Mouse (Mus musculus) myocyte (in vitro differentiated cells): ENCODE measurements at regions not wholly inside any gene's neighbourhood (a gene's known extent, or its start where the extent isn't known, plus 50 kb on each side); places are given as distances from the start of the nearest gene placed in this dataset.

Experiments used
- E2F4 ChIP-seq: IDR thresholded peaks from one replicate; pipeline ENCODE4 v1.6.1; 2011; ENCODE audit warnings: mild to moderate bottlenecking, control low read depth, moderate library complexity; ENCODE audit not compliant: insufficient read depth
- MAX ChIP-seq: IDR thresholded peaks from one replicate; pipeline ENCODE4 v1.6.1; 2011; ENCODE audit warnings: low read depth, mild to moderate bottlenecking, control low read depth
- MYOD1 ChIP-seq, 3 experiments: IDR thresholded peaks; one replicate each; pipeline ENCODE4 v1.6.1; 2011; ENCODE audit warnings: control low read depth in 2 of 3, low read depth in 2 of 3, mild to moderate bottlenecking in 2 of 3, moderate library complexity in 1 of 3; ENCODE audit not compliant: insufficient read length in 2 of 3, control insufficient read depth in 1 of 3
- MYOG ChIP-seq, 3 experiments: IDR thresholded peaks; one replicate each; pipeline ENCODE4 v1.6.1; 2011; ENCODE audit warnings: control low read depth in 2 of 3, low read depth in 2 of 3, mild to moderate bottlenecking in 2 of 3; ENCODE audit not compliant: insufficient read length in 2 of 3, control insufficient read depth in 1 of 3, insufficient read depth in 1 of 3
- POLR2A ChIP-seq: IDR thresholded peaks from one replicate; pipeline ENCODE4 v1.6.1; 2011; ENCODE audit warnings: low read depth, mild to moderate bottlenecking, control low read depth, moderate library complexity; ENCODE audit not compliant: insufficient read length
- POLR2AphosphoS2 ChIP-seq: IDR thresholded peaks from one replicate; pipeline ENCODE4 v1.6.1; 2011; ENCODE audit warnings: low read depth, control low read depth; ENCODE audit not compliant: insufficient read length
- TCF12 ChIP-seq: IDR thresholded peaks from one replicate; pipeline ENCODE4 v1.6.1; 2011; ENCODE audit warnings: mild to moderate bottlenecking, control low read depth; ENCODE audit not compliant: poor library complexity, insufficient read depth, severe bottlenecking
- TCF3 ChIP-seq: IDR thresholded peaks from one replicate; pipeline ENCODE4 v1.6.1; 2011; ENCODE audit warnings: low read depth, control low read depth; ENCODE audit not compliant: insufficient read length
- USF1 ChIP-seq: IDR thresholded peaks from one replicate; pipeline ENCODE4 v1.6.1; 2011; ENCODE audit warnings: low read depth, mild to moderate bottlenecking, control low read depth, moderate library complexity

GRCm38 (mm10) chrX:11458521-11458920, 130.9 kb downstream of the H2al1j start:
- TF ChIP-seq POLR2A, result no peak
- TF ChIP-seq POLR2AphosphoS2, result no peak
- TF ChIP-seq MYOD1 (IDR thresholded peaks at IDR 0.05; ENCODE audit: control insufficient read depth in 1 of 3, insufficient read length in 2 of 3, low read depth in 2 of 3), result no peak
- TF ChIP-seq E2F4, result no peak
- TF ChIP-seq MAX, result no peak
- TF ChIP-seq TCF12, result no peak
- TF ChIP-seq USF1, result no peak
- TF ChIP-seq MYOG (IDR thresholded peaks at IDR 0.05; ENCODE audit: control insufficient read depth in 1 of 3, insufficient read depth in 1 of 3, insufficient read length in 2 of 3, low read depth in 2 of 3), result no peak
- TF ChIP-seq TCF3, result no peak
